Mouse (Mus musculus) liver, embryonic 12.5 days (tissue): ENCODE data around the gene A830005F24Rik. TPM values are rescaled to one million over a fixed set of nuclear protein-coding genes. Genes with fewer than 3 reads are reported as not detected.
"Not testable (repeated sequence)": the region's sequence is repeated elsewhere in the genome, so short reads cannot be mapped to it uniquely, and the experiment has no call there.

Experiments used
- ATAC-seq: fragments of 200-750 bp; cut with Nextera tagmentation; 2 replicates; pipeline ENCODE4 v1.8.0; 2017; ENCODE audit warnings: moderate number of reproducible peaks, mild to moderate bottlenecking, moderate library complexity
- H3K27ac ChIP-seq: fragments of 300-500 bp; sonication (generic); 2 replicates; pipeline ENCODE4 v1.5.1; 2016; ENCODE audit warnings: mild to moderate bottlenecking
- H3K27me3 ChIP-seq: fragments of 300-500 bp; sonication (generic); replicated peaks from 2 replicates; pipeline ENCODE4 v1.6.1; 2016; ENCODE audit warnings: mild to moderate bottlenecking, moderate library complexity
- H3K36me3 ChIP-seq: fragments of 300-500 bp; sonication (generic); 2 replicates; pipeline ENCODE4 v1.6.1; 2016; ENCODE audit warnings: mild to moderate bottlenecking, moderate library complexity
- H3K4me1 ChIP-seq: fragments of 300-500 bp; sonication (generic); 2 replicates; pipeline ENCODE4 v1.6.1; 2016
- H3K4me2 ChIP-seq: fragments of 300-500 bp; sonication (generic); 2 replicates; pipeline ENCODE4 v1.6.1; 2016; ENCODE audit warnings: mild to moderate bottlenecking, moderate library complexity
- H3K4me3 ChIP-seq: fragments of 300-500 bp; sonication (generic); 2 replicates; pipeline ENCODE4 v1.5.1; 2016; ENCODE audit warnings: mild to moderate bottlenecking, moderate library complexity
- H3K9ac ChIP-seq: fragments of 300-500 bp; sonication (generic); 2 replicates; pipeline ENCODE4 v1.6.1; 2016; ENCODE audit warnings: mild to moderate bottlenecking, moderate library complexity
- H3K9me3 ChIP-seq: fragments of 300-500 bp; sonication (generic); replicated peaks from 2 replicates; pipeline ENCODE4 v1.6.1; 2016; ENCODE audit warnings: mild to moderate bottlenecking, moderate library complexity
- WGBS: fragments of 180-500 bp; shearing (Covaris S2); methylation state at CpG from one replicate; pipeline ENCODE4 v1.1.7; 2016; ENCODE audit not compliant: insufficient replicate concordance; 5-methylcytosine and 5-hydroxymethylcytosine counted together
- polyA plus RNA-seq: library from polyadenylated mRNA; unstranded; fragments of >200 nt; fragmentation: Nextera tagmentation; extraction: Ambion mirVana; gene quantifications from 2 replicates; pipeline ENCODE4 v1.2.1, GENCODE M21; 2016

The A830005F24Rik gene
- polyA plus RNA-seq, 1 experiment from 2014 or later, result 0.32 TPM

- WGBS, result 63% methylated on average over 4 of the region's 4 CpGs
- peaks cover 19% of the 10 kb centered on the region for H3K4me1 ChIP-seq
- no peak for ATAC-seq
These were observed 2.5 kb downstream of the A830005F24Rik start for GRCm38 (mm10) chr13:48515861-48516260.

GRCm38 (mm10) chr13:48519122-48519521 lies 5.8 kb downstream of the A830005F24Rik start:
- not testable (repeated sequence) for H3K9ac ChIP-seq, H3K36me3 ChIP-seq, ATAC-seq, H3K4me3 ChIP-seq, H3K9me3 ChIP-seq, H3K4me1 ChIP-seq, H3K27ac ChIP-seq, H3K27me3 ChIP-seq, H3K4me2 ChIP-seq

More at GRCm38 (mm10) chr13:48515861-48516260, 2.5 kb downstream of the A830005F24Rik start:
- no peak overlapping the region for H3K9ac ChIP-seq
- H3K4me3 ChIP-seq, result no peak overlapping the region
- no peak overlapping the region for H3K27ac ChIP-seq
- H3K9me3 ChIP-seq, result no peaks in the 10 kb centered on the region
- no peaks in the 10 kb centered on the region for H3K36me3 ChIP-seq
- 0 out of 2 replicates have a peak, but pooled peaks cover 2% of the 10 kb centered on the region for H3K27me3 ChIP-seq
- no peak overlapping the region for H3K4me2 ChIP-seq

- no peak overlapping the region for H3K27ac ChIP-seq
- no peak overlapping the region for H3K4me3 ChIP-seq
- H3K4me1 ChIP-seq, result peaks cover 2% of the 10 kb centered on the region; the same call in 1 of the 2 replicates
- H3K4me2 ChIP-seq, result no peak overlapping the region
- WGBS, result 48% methylated on average over 5 of the region's 5 CpGs
- no peak overlapping the region for H3K9ac ChIP-seq
- no peaks in the 10 kb centered on the region for H3K9me3 ChIP-seq
- H3K27me3 ChIP-seq, result no peaks in the 10 kb centered on the region; the same call in 1 of the 2 replicates
- H3K36me3 ChIP-seq, result no peaks in the 10 kb centered on the region
- ATAC-seq, result no peak
These were observed 12.4 kb downstream of the A830005F24Rik start for GRCm38 (mm10) chr13:48525745-48526144.

- no peaks in the 10 kb centered on the region for H3K36me3 ChIP-seq
- no peaks in the 10 kb centered on the region; the same call in 1 of the 2 replicates for H3K27me3 ChIP-seq
- H3K4me1 ChIP-seq, result peaks cover 2% of the 10 kb centered on the region; the same call in 1 of the 2 replicates
- WGBS, result 46% methylated on average over 15 of the region's 15 CpGs
- H3K9me3 ChIP-seq, result no peaks in the 10 kb centered on the region
- no peak for ATAC-seq
- no peak overlapping the region for H3K4me2 ChIP-seq
- H3K9ac ChIP-seq, result no peak overlapping the region
- H3K27ac ChIP-seq, result no peak overlapping the region
- H3K4me3 ChIP-seq, result no peak overlapping the region
These were observed 14.9 kb downstream of the A830005F24Rik start for GRCm38 (mm10) chr13:48528123-48528871.

- no peak overlapping the region for H3K4me3 ChIP-seq
- H3K4me2 ChIP-seq, result no peak overlapping the region
- H3K27ac ChIP-seq, result no peak overlapping the region
- no peak overlapping the region for H3K9ac ChIP-seq
- peaks cover 2% of the 10 kb centered on the region; the same call in 1 of the 2 replicates for H3K4me1 ChIP-seq
- ATAC-seq, result no peak
- H3K9me3 ChIP-seq, result no peaks in the 10 kb centered on the region
- 22% methylated on average over 2 of the region's 2 CpGs for WGBS
- no peaks in the 10 kb centered on the region; the same call in 1 of the 2 replicates for H3K27me3 ChIP-seq
- H3K36me3 ChIP-seq, result peaks cover under 1% of the 10 kb centered on the region; the same call in 1 of the 2 replicates
These were observed 15.7 kb downstream of the A830005F24Rik start for GRCm38 (mm10) chr13:48529028-48529427.

- WGBS, result 63% methylated on average over 2 of the region's 2 CpGs
These were observed 17.3 kb downstream of the A830005F24Rik start for GRCm38 (mm10) chr13:48530685-48531084.

GRCm38 (mm10) chr13:48531448-48531847 lies 18.1 kb downstream of the A830005F24Rik start:
- no peaks in the 10 kb centered on the region for H3K27me3 ChIP-seq
- 60% methylated on average over 2 of the region's 2 CpGs for WGBS

More at GRCm38 (mm10) chr13:48530685-48531084, 17.3 kb downstream of the A830005F24Rik start:
- Histone ChIP-seq H3K9me3 (no peaks in the 10 kb centered on the region), H3K4me1 (peaks cover 2% of the 10 kb centered on the region; the same call in 1 of the 2 replicates), H3K27ac (no peak overlapping the region), H3K9ac (no peak overlapping the region), H3K36me3 (peaks cover 15% of the 10 kb centered on the region), H3K4me2 (no peak overlapping the region), H3K4me3 (no peak overlapping the region), H3K27me3 (no peaks in the 10 kb centered on the region)
- no peak for ATAC-seq

GRCm38 (mm10) chr13:48533441-48533840 lies 20.1 kb downstream of the A830005F24Rik start:
- Histone ChIP-seq H3K27ac (no peak overlapping the region), H3K4me2 (no peak overlapping the region), H3K36me3 (peaks cover 37% of the 10 kb centered on the region), H3K4me3 (no peak overlapping the region), H3K27me3 (no peaks in the 10 kb centered on the region), H3K9me3 (no peaks in the 10 kb centered on the region), H3K4me1 (peaks cover 2% of the 10 kb centered on the region; the same call in 1 of the 2 replicates), H3K9ac (no peak overlapping the region)
- no peak for ATAC-seq
- WGBS, result 78% methylated on average over 5 of the region's 5 CpGs

More at GRCm38 (mm10) chr13:48531448-48531847, 18.1 kb downstream of the A830005F24Rik start:
- H3K36me3 ChIP-seq, result peaks cover 20% of the 10 kb centered on the region
- no peaks in the 10 kb centered on the region for H3K9me3 ChIP-seq
- no peak overlapping the region for H3K27ac ChIP-seq
- H3K4me3 ChIP-seq, result no peak overlapping the region
- peaks cover 2% of the 10 kb centered on the region; the same call in 1 of the 2 replicates for H3K4me1 ChIP-seq
- H3K9ac ChIP-seq, result no peak overlapping the region
- no peak overlapping the region for H3K4me2 ChIP-seq
- no peak for ATAC-seq

GRCm38 (mm10) chr13:48540488-48540887 lies 27.1 kb downstream of the A830005F24Rik start:
- Histone ChIP-seq H3K4me3 (no peak overlapping the region), H3K9ac (no peak overlapping the region), H3K4me1 (peaks cover 48% of the 10 kb centered on the region), H3K27me3 (no peaks in the 10 kb centered on the region), H3K9me3 (no peaks in the 10 kb centered on the region), H3K36me3 (peaks cover 28% of the 10 kb centered on the region), H3K27ac (no peak overlapping the region), H3K4me2 (no peak overlapping the region)
- WGBS, result 19% methylated on average over 1 of the region's 1 CpGs
- no peak for ATAC-seq

- Histone ChIP-seq H3K4me1 (peaks cover 49% of the 10 kb centered on the region), H3K4me2 (peak overlapping the region; percentile 74), H3K27me3 (no peaks in the 10 kb centered on the region), H3K4me3 (peak overlapping the region; percentile 93), H3K9ac (peak overlapping the region; percentile 97), H3K9me3 (no peaks in the 10 kb centered on the region), H3K27ac (peak overlapping the region; percentile 49), H3K36me3 (0 out of 2 replicates have a peak, but pooled peaks cover 4% of the 10 kb centered on the region)
- ATAC-seq, result no peak
These were observed 31.0 kb downstream of the A830005F24Rik start for GRCm38 (mm10) chr13:48544391-48544790.

GRCm38 (mm10) chr13:48544867-48545266 lies 31.5 kb downstream of the A830005F24Rik start:
- ATAC-seq, result no peak
- H3K4me2 ChIP-seq, result peak overlapping the region; percentile 74
- WGBS, result 20% methylated on average over 4 of the region's 4 CpGs
- H3K4me1 ChIP-seq, result peaks cover 45% of the 10 kb centered on the region
- H3K27ac ChIP-seq, result peak overlapping the region; percentile 98
- peak overlapping the region; percentile 97 for H3K9ac ChIP-seq
- peak overlapping the region; percentile 93 for H3K4me3 ChIP-seq
- 0 out of 2 replicates have a peak, but pooled peaks cover 4% of the 10 kb centered on the region for H3K36me3 ChIP-seq
- no peaks in the 10 kb centered on the region for H3K9me3 ChIP-seq
- H3K27me3 ChIP-seq, result no peaks in the 10 kb centered on the region

GRCm38 (mm10) chr13:48545476-48546281 lies 32.3 kb downstream of the A830005F24Rik start:
- Histone ChIP-seq H3K4me2 (peak overlapping the region; percentile 74), H3K9me3 (no peaks in the 10 kb centered on the region), H3K9ac (peak overlapping the region; percentile 97), H3K36me3 (0 out of 2 replicates have a peak, but pooled peaks cover 4% of the 10 kb centered on the region), H3K4me1 (peaks cover 38% of the 10 kb centered on the region), H3K27me3 (no peaks in the 10 kb centered on the region), H3K4me3 (peak overlapping the region; percentile 93), H3K27ac (peak overlapping the region; percentile 98)
- under 1% methylated on average over 51 of the region's 72 CpGs for WGBS
- ATAC-seq, result peak; percentile 80
